Mouse (Mus musculus) layer of hippocampus, adult 2 months (tissue): ENCODE measurements around the gene Tbata. TPM values are rescaled to one million over a fixed set of nuclear protein-coding genes. Genes with fewer than 3 reads are reported as not detected.
A peak's percentile ranks its signal among the peaks of the same experiment; 100 is the strongest.

Experiments
- DNase-seq, 2 experiments: peaks; one replicate each; pipeline ENCODE4 v3.0.0; 2022; ENCODE audit warnings: low spot score in 2 of 2
- H3K27ac ChIP-seq: fragments of 200-600 bp; 2 replicates; pipeline ENCODE4 v1.8.1; 2022
- H3K4me3 ChIP-seq: fragments of 200-600 bp; 2 replicates; pipeline ENCODE4 v1.8.1; 2022; ENCODE audit warnings: mild to moderate bottlenecking
- CTCF ChIP-seq: fragments of 200-600 bp; conservative IDR thresholded peaks from 2 replicates; pipeline ENCODE4 v1.8.1; 2022; ENCODE audit warnings: antibody characterized with exemption, mild to moderate bottlenecking, moderate library complexity
- total RNA-seq, 2 experiments: library from RNA; stranded (reverse); gene quantifications; 2 replicates each; pipeline ENCODE4 v1.2.3; 2021

Tbata gene
- total RNA-seq, 2 experiments from 2014 or later = 8.5 to 10.6 TPM

GRCm38 (mm10) chr10:61147157-61148040 lies 24.4 kb upstream of the Tbata start, which contains the start of gene Sgpl1:
TSS of gene Sgpl1 (minus strand) at chr10:61147703.
- H3K4me3 ChIP-seq = peak within 1 kb of the TSS; percentile 87
- DNase-seq = peak; percentile 84 to 90
- peak within 1 kb of the TSS; percentile 96 for H3K27ac ChIP-seq
- peak; percentile 86 for TF ChIP-seq CTCF

GRCm38 (mm10) chr10:61149476-61149875 lies 22.3 kb upstream of the Tbata start:
- no peak for DNase-seq
- Histone ChIP-seq H3K27ac (no peak overlapping the region), H3K4me3 (no peak overlapping the region)
- TF ChIP-seq CTCF = no peak

GRCm38 (mm10) chr10:61150616-61151015 lies 21.1 kb upstream of the Tbata start:
- no peak for TF ChIP-seq CTCF
- no peak for DNase-seq
- no peak overlapping the region for H3K4me3 ChIP-seq
- no peak overlapping the region for H3K27ac ChIP-seq

- no peak for DNase-seq
- TF ChIP-seq CTCF = no peak
- no peak overlapping the region for H3K27ac ChIP-seq
These were observed 19.6 kb upstream of the Tbata start for GRCm38 (mm10) chr10:61152131-61152530.

GRCm38 (mm10) chr10:61155611-61156010 lies 16.1 kb upstream of the Tbata start:
- H3K27ac ChIP-seq = no peak overlapping the region
- TF ChIP-seq CTCF = no peak

More at GRCm38 (mm10) chr10:61152131-61152530, 19.6 kb upstream of the Tbata start:
- no peak overlapping the region for H3K4me3 ChIP-seq

GRCm38 (mm10) chr10:61156453-61156852 lies 15.3 kb upstream of the Tbata start:
- no peak for TF ChIP-seq CTCF
- Histone ChIP-seq H3K27ac (no peak overlapping the region), H3K4me3 (no peak overlapping the region)
- no peak for DNase-seq

More at GRCm38 (mm10) chr10:61155611-61156010, 16.1 kb upstream of the Tbata start:
- no peak overlapping the region for H3K4me3 ChIP-seq
- DNase-seq = no peak

GRCm38 (mm10) chr10:61158594-61158993 lies 13.2 kb upstream of the Tbata start:
- no peak overlapping the region for H3K4me3 ChIP-seq
- DNase-seq = no peak
- no peak for TF ChIP-seq CTCF
- no peak overlapping the region for H3K27ac ChIP-seq

- no peak overlapping the region for H3K4me3 ChIP-seq
- H3K27ac ChIP-seq = no peak overlapping the region
- no peak for DNase-seq
- no peak for TF ChIP-seq CTCF
These were observed 11.7 kb upstream of the Tbata start for GRCm38 (mm10) chr10:61160089-61160488.

GRCm38 (mm10) chr10:61160671-61161070 lies 11.1 kb upstream of the Tbata start:
- no peak overlapping the region for H3K27ac ChIP-seq
- H3K4me3 ChIP-seq = no peak overlapping the region
- no peak for DNase-seq
- TF ChIP-seq CTCF = no peak

- Histone ChIP-seq H3K4me3 (no peak overlapping the region), H3K27ac (no peak overlapping the region)
- DNase-seq = no peak
- no peak for TF ChIP-seq CTCF
These were observed 9.4 kb upstream of the Tbata start for GRCm38 (mm10) chr10:61162366-61162765.

- TF ChIP-seq CTCF = no peak
- H3K27ac ChIP-seq = no peak overlapping the region
- H3K4me3 ChIP-seq = no peak overlapping the region
- no peak for DNase-seq
These were observed 4.2 kb upstream of the Tbata start for GRCm38 (mm10) chr10:61167333-61168096.

- H3K27ac ChIP-seq = no peak overlapping the region
- no peak for DNase-seq
- no peak for TF ChIP-seq CTCF
- no peak overlapping the region for H3K4me3 ChIP-seq
These were observed 3.4 kb upstream of the Tbata start for GRCm38 (mm10) chr10:61168393-61168792.

- no peak for DNase-seq
- Histone ChIP-seq H3K4me3 (no peak overlapping the region), H3K27ac (no peak overlapping the region)
- TF ChIP-seq CTCF = peak; percentile 56
These were observed 742 bp downstream of the Tbata start for GRCm38 (mm10) chr10:61172496-61172895.
